Mouse (Mus musculus): ENCODE data around the gene Hdac9. TPM values are rescaled to one million over a fixed set of nuclear protein-coding genes. Genes with fewer than 3 reads are reported as not detected.

The Hdac9 gene
- total RNA-seq, 2 experiments from 2014 or later, result 0.94 to 1.7 TPM

DNA sequence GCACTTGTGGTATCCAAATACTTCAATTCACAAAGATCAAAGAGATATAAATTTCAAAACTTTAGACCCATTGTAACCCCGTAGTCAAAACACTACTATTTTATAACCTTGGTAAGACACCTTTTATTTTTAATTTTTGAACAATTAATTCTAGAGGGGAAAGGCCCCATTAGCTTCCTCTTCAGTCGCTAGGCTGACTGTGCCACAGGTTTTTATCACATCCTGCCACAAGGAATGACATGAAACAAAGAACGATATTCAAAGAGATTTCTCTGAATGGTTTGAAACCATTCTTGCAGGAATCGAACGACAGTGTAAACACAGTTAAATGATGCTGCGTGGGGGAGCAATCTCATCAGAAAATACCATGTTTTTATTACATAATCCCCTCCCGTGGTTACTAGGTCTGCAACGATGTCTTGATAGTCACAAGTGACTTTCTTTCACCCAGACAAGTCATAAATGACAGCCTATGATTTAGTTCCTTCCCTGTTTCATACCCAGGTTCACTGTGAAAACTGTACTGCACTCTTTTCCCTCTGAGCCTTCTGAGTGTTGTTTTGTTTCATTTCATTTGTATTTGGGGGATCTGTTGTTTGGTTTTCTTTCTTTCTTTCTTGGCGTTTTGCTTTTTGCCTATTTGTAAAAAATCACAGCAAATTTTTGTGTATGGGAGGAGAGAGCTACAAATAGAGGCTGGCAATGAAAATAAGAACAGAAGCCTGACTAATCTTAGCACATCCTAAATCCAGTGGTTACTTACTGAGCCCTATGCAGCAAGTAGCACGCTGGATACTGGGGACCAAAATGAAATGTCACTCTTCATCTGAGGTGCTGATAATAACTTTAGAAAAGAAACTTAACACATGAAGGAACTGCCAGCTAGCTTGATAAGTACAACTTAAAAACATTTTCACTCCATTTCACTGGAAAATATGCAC lies 105.0 kb downstream of the Hdac9 start:
- ATAC-seq (replicated peaks; ENCODE audit: low FRiP score, poor library complexity, severe bottlenecking), result no peak

DNA sequence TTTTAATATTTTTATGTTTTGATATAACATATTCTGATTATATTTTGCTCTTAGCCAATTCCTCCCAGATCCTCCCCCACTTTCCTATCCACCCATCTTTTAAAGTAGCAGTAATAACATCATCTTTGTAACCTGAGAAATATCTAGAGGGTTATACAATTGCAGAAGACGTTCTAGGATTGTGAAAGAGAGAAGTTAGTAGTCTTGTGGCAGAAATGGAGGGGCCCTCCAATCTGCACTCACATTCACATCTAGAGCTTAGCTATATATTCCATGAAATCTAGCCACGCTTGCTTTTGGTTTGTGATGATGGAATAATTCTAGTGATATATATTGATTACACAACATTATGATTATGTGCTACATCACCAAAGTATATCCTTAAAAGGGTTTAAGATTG lies 106.7 kb downstream of the Hdac9 start:
- no peak for ATAC-seq (replicated peaks; ENCODE audit: low FRiP score, poor library complexity, severe bottlenecking)

DNA sequence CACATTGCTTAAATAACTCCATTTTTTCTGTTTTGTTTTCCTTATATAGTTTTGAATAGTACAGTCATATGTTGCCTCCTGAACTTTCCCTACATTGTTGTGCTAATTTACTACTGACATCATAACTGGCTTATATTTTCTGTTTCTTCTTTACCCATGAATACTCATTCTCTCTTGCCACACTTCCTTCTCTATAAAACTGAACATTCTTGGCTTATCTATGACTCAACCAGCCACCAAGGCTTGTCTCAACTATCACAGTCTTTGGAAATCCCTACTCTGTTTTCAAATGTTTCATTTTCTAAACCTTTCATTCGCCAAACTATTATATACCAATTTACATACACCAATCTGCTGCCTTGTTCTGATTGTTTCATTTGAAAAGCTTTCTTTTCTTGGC lies 108.7 kb downstream of the Hdac9 start:
- no peak for ATAC-seq (replicated peaks; ENCODE audit: low FRiP score, poor library complexity, severe bottlenecking)

- no peak for ATAC-seq (replicated peaks; ENCODE audit: low FRiP score, poor library complexity, severe bottlenecking)
These were observed 110.4 kb downstream of the Hdac9 start for GRCm38 (mm10) chr12:34806528-34806927.

GRCm38 (mm10) chr12:34803721-34804120 lies 113.2 kb downstream of the Hdac9 start:
- no peak for ATAC-seq (replicated peaks; ENCODE audit: low FRiP score, poor library complexity, severe bottlenecking)

DNA sequence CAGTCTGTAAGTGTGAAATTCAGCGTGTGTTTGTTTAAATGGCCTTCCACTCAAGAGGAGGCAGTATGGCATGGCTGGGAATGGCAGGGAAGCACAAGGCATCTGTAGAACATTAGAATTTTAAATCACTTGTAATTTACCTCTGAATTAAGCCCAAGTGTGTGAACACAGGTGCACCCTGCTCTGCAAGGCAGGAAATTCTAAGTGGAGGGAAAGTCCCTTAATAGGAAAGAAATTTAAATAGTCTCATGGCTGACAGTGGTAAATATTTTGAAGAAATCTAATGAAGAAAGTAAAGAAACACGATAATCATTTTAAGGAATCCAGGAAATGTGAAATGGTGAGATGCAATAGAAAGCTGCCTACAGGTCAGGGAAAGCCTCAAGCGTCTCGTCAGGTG lies 114.6 kb downstream of the Hdac9 start:
- ATAC-seq (replicated peaks; ENCODE audit: low FRiP score, poor library complexity, severe bottlenecking), result no peak

- no peak for ATAC-seq (replicated peaks; ENCODE audit: low FRiP score, poor library complexity, severe bottlenecking)
These were observed 115.1 kb downstream of the Hdac9 start for GRCm38 (mm10) chr12:34801752-34802151.

DNA sequence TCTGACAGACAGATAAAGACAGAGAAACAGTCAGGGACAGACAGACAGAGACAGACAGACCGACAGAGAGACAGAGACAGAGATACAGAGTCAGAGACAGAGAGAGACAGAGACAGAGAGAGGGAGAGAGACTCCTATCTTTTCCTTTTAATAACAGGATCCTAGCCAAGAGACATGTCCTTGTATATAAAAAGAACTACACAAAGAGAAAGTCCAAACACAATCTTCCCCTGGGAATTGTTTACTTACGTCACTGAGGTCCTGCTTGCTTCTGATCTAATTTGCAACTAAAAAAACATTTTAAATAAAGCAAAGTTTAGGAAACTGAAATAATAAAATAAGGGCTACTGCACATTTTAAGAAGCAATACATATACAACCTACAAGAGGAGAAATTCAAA lies 119.5 kb downstream of the Hdac9 start:
- no peak for ATAC-seq (replicated peaks; ENCODE audit: low FRiP score, poor library complexity, severe bottlenecking)

GRCm38 (mm10) chr12:34795487-34795886 lies 121.4 kb downstream of the Hdac9 start:
- ATAC-seq (replicated peaks; ENCODE audit: low FRiP score, poor library complexity, severe bottlenecking), result no peak

- no peak for ATAC-seq (replicated peaks; ENCODE audit: low FRiP score, poor library complexity, severe bottlenecking)
These were observed 124.8 kb downstream of the Hdac9 start for GRCm38 (mm10) chr12:34792113-34792452.

DNA sequence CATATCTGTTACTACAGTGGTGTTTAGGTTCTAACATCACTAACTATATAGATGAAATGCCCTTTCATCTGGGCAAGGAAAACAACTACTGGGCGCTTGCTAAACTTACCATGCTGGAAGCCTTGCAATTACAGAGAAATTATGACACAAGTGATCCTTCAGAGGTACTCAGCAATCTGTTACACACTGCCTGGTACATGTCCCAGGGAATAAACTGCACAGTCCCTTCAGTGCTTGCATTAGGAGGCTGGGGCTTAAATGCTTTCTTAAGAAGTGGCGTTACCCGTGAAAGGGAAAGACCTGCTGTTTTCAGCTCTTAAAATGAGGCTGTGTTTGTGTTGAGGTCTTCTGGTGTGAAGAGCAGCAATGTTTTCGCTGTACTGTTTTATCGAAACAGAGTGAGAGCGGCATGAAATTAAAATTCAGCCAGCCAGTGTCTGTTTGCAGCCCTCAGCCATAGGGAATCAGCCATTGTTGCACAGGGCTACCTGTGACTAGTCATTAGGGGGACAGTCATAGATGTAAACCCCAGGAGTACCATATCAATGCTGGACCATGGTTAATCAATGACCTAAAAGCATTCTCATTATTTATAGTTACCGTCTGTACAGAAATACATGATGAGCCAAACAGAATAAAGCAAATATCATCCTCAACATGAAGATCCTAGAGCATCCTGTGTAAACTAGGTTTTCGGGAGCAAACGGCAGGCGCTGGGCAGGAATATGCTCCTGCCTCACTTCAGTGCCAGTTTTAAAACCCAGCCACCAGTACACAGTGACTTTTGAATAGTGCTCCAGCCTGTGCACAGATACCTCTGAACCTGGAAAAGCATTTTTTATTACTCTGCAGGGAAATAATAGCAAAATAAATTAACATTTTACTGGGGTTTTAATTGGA lies 125.4 kb downstream of the Hdac9 start:
- no peak for ATAC-seq (replicated peaks; ENCODE audit: low FRiP score, poor library complexity, severe bottlenecking)

DNA sequence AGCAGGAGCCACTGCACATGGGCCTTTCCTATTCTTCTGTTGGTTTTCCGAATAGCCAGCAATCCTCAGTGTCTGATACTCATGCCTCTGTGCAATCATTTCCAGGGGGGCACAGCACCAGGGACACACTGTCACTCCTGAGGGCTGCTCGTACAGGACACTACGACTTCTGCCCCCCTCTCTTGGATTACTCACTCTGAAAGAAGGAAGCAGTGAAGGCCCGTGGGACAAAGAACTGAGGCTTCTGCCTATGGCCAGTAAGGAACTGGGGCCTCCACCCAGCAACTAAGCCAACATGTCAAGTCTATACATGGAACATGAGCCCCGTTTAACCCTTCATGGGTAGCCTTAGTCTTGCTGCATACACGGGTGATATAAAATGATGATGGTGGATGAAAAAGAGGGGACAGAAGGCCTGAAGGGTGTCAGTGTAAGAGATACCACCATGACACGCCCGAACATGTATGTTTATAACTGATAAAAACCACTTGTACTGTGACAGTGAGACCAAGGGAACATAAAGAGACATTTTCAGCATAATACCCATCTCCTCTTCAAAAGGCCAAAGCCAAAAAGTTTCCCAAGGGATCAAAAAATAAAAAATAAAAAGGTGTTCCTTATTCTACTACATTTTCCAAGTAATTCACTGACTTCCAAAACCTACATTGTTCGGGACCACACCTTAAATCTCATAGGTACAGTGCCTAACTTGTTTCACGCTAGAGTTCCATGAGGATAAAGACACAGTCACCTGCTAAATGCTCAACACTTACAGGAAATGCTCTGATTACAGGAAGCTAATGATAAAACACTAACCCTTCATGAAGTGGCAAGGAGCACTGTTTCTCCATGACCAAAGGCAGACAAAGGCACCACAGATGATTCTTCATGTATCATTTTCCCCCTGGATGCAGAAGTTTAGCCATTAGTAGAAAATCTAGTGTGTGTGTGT lies 127.6 kb downstream of the Hdac9 start:
- peak; percentile 64; the same call in 1 of the 2 replicates for ATAC-seq (replicated peaks; ENCODE audit: low FRiP score, poor library complexity, severe bottlenecking)

DNA sequence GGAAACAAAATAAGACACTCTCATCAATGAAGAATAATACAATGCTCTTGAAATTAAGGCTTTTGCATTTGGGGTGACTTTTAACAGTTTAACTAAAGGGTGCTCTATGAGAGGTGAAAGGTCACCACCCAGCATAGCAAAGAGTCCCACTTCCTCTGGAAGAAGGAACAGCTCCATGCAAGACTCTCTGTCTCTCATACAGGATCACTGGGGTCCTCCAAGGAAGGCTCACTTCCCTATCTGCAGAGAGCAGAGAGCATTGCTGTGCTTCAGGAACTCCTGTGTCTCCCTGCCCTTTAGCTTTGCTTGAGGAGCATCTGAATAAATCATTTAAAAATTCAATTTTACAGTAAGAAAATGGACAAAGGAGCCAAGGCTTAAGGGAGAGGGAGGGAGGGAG lies 129.5 kb downstream of the Hdac9 start:
- no peak for ATAC-seq (replicated peaks; ENCODE audit: low FRiP score, poor library complexity, severe bottlenecking)

GRCm38 (mm10) chr12:34783574-34783973 lies 133.3 kb downstream of the Hdac9 start:
- ATAC-seq (replicated peaks; ENCODE audit: low FRiP score, poor library complexity, severe bottlenecking), result no peak

DNA sequence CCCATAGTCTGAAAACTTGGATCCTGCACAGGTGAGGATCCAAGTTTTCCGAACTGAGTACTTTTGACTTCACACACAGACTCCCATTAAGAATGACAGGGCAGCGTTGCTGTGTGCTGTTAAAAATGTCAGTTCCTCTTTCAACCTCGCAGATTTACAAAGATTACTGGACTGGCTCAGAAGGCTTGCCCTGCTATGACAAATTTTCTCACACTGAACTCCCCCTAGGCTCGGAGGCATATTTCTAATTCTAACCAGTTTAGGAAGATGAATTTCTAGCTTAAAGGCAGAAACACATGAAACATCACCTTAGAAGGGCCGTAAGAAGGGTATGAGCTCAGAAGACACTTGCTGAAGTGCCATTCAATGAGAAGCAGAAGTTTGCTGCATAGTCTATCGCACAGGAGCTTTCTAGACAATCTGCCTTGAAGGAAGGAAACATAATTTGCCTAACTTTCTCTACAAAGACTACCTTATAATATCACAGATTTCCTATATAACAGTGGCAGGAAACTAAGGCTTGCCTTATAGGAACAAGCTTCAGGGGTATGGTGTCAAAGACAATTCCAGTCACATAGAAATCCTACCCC lies 137.4 kb downstream of the Hdac9 start:
- no peak for ATAC-seq (replicated peaks; ENCODE audit: low FRiP score, poor library complexity, severe bottlenecking)

DNA sequence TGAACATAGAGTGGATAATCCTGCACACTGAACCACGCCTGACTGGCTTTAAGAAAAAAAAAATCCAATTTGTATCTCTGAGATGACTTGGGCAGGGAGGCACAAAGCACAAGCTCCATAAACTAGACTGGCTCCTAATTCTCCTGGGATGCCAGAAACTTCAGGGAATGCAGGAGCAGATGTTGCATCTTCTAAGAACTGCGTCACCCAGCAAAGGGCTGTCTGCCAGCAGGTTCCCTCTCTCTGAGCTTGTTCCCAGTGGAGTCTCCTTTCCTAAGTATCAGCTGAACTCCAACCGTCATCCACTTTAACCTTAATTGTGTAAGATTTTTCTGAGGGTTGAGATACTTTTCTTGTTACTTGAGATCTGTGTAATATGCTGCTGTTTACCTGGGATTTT lies 140.7 kb downstream of the Hdac9 start:
- no peak for ATAC-seq (replicated peaks; ENCODE audit: low FRiP score, poor library complexity, severe bottlenecking)

- ATAC-seq (replicated peaks; ENCODE audit: low FRiP score, poor library complexity, severe bottlenecking), result no peak
These were observed 142.8 kb downstream of the Hdac9 start for GRCm38 (mm10) chr12:34774071-34774470.

DNA sequence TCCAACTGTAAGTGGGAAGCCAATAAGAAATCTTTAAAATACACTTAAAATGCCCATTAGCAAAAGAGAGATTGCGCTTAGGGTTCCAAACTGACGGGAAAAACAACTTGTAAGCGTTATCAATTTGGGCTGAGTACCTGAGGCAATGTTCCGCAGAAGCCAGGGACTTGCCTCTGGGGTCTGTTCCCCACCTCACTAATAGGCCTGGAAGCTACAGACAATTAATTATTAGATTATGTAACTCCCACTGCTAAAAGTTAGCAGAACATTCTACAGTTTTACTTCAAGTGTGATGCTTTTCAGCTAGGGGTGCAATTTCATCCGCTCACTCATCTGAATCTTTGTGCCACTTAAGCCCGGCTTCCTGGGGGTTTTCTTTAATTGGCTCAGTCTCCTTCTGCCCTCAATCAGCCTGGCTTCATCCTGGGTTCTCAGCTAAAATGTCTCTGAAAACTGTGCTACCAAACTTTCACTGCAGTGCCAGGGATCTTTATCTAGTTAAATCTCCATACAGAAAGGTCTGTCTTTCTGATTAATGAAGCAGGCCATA lies 149.6 kb downstream of the Hdac9 start:
- no peak for ATAC-seq (replicated peaks; ENCODE audit: low FRiP score, poor library complexity, severe bottlenecking)

DNA sequence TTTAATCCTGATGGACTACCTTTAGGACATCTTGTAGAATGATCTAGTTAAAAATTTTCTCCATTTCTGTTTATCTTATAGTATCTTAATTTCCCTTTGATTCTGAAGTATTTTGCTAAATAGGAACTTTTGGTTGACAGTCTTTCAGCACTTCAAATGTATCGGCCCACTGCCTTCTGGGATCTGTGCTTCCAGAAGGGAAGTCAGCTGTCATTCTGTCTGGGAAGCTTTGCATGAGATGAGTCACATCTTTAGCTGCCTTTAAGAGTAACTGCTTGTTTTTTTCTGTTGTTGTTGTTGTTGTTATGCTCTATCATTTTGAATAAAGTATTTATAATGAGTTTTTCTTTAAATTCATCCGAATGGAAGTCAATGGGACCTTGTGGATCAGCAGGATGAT lies 169.6 kb downstream of the Hdac9 start:
- no peak for ATAC-seq (replicated peaks; ENCODE audit: low FRiP score, poor library complexity, severe bottlenecking)

Measured in erythroblast, adult 5-6 weeks (primary cell).